Mouse (Mus musculus) limb, embryonic 14.5 days (tissue): ENCODE results near the gene Cblb. TPM values are rescaled to one million over a fixed set of nuclear protein-coding genes. Genes with fewer than 3 reads are reported as not detected.

ENCODE experiments used
- ATAC-seq: fragments of 200-750 bp; cut with Nextera tagmentation; 2 replicates; pipeline ENCODE4 v1.8.0; 2017; ENCODE audit warnings: low read depth, moderate number of reproducible peaks, moderate TSS enrichment; ENCODE audit not compliant: low FRiP score
- DNase-seq: peaks from one replicate; pipeline ENCODE4 v3.0.0-alpha.2; 2015; ENCODE audit warnings: low spot score
- H3K27ac ChIP-seq: fragments of 300-500 bp; sonication (generic); replicated peaks from 2 replicates; pipeline ENCODE4 v1.5.1; 2014; ENCODE audit warnings: low read depth, mild to moderate bottlenecking, low read length, moderate library complexity, mixed read lengths
- H3K27me3 ChIP-seq: fragments of 300-500 bp; sonication (generic); 2 replicates; pipeline ENCODE4 v1.6.1; 2014; ENCODE audit warnings: low read length, mixed read lengths; ENCODE audit not compliant: control insufficient read depth, insufficient read depth
- H3K36me3 ChIP-seq: fragments of 300-500 bp; sonication (generic); 2 replicates; pipeline ENCODE4 v1.6.1; 2014; ENCODE audit warnings: mild to moderate bottlenecking, low read length, moderate library complexity, mixed read lengths; ENCODE audit not compliant: control insufficient read depth, insufficient read depth
- H3K4me1 ChIP-seq: fragments of 300-500 bp; sonication (generic); 2 replicates; pipeline ENCODE4 v1.6.1; 2014; ENCODE audit warnings: antibody characterized with exemption, low read length, mixed read lengths; ENCODE audit not compliant: control insufficient read depth, insufficient read depth
- H3K4me2 ChIP-seq: fragments of 300-500 bp; sonication (generic); replicated peaks from 2 replicates; pipeline ENCODE4 v1.6.1; 2014; ENCODE audit warnings: low read depth, mild to moderate bottlenecking, low read length, moderate library complexity; ENCODE audit not compliant: severe bottlenecking
- H3K4me3 ChIP-seq: fragments of 300-500 bp; sonication (generic); replicated peaks from 2 replicates; pipeline ENCODE4 v1.5.1; 2014; ENCODE audit warnings: low read length
- H3K9ac ChIP-seq: fragments of 300-500 bp; sonication (generic); 2 replicates; pipeline ENCODE4 v1.6.1; 2014; ENCODE audit warnings: mild to moderate bottlenecking, low read depth, low read length, moderate library complexity; ENCODE audit not compliant: severe bottlenecking
- H3K9me3 ChIP-seq: fragments of 300-500 bp; sonication (generic); 2 replicates; pipeline ENCODE4 v1.6.1; 2016; ENCODE audit warnings: low read length; ENCODE audit not compliant: control insufficient read depth
- POLR2A ChIP-seq: fragments of 200-500 bp; IDR thresholded peaks from 2 replicates; pipeline ENCODE4 v1.8.0; 2012; ENCODE audit warnings: inconsistent platforms, mild to moderate bottlenecking, moderate library complexity, borderline replicate concordance; ENCODE audit not compliant: insufficient read depth, insufficient read length; ENCODE audit errors: extremely low read depth
- WGBS: fragments of 180-500 bp; shearing (Covaris S2); extraction: QIAGEN DNeasy Blood & Tissue Kit; methylation state at CpG from one replicate; pipeline ENCODE4 v1.1.7; 2014; 5-methylcytosine and 5-hydroxymethylcytosine counted together
- polyA plus RNA-seq, 2 experiments: library from polyadenylated mRNA; depleted of rRNA in 1 of 2; stranded (reverse) in 1 of 2; unstranded in 1 of 2; fragments of >200 nt; fragmentation: Nextera tagmentation in 1 of 2; extraction: Ambion mirVana in 1 of 2; gene quantifications; 2 replicates each; pipeline versions ENCODE4 v1.2.1 to v1.2.3; 2012 to 2014

Cblb gene
- polyA plus RNA-seq, 2 experiments = 16.9 to 23.7 TPM

DNA sequence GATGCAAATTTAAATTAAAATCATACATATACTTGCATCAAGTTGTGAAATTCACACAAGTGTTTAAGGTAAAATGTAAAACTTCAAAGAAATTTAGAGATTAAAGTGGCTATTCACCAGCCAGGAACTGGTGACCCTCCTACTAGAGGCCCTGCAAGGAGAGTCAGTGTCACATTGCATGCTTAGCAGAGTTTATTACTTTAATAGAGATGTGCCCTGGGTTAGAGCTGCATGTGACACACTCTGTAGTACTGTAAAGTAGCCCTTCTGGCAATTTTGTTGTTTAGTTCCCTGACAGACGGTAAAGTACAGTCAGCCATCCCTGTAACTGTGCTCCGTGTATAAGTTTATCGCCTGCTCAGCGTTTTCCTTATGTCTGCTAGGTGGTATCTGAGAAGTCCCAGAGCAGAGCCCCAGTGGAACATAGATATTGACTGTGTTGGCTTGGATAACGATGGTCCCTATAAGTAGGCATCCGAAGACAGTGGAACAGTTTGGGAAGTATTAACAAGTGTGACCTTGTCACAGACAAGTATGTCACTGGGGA is 129.0 kb downstream of the Cblb start:
- no peaks in the 10 kb centered on the region for H3K9me3 ChIP-seq
- no peak overlapping the region for H3K4me2 ChIP-seq
- no peak overlapping the region for H3K9ac ChIP-seq
- H3K27ac ChIP-seq = no peak overlapping the region
- WGBS = 75% methylated on average over 6 of the region's 6 CpGs
- H3K4me1 ChIP-seq = no peaks in the 10 kb centered on the region
- DNase-seq (no peak), ATAC-seq (no peak)
- H3K4me3 ChIP-seq = no peak overlapping the region
- H3K36me3 ChIP-seq = peaks cover 36% of the 10 kb centered on the region
- no peak for TF ChIP-seq POLR2A
- H3K27me3 ChIP-seq = no peaks in the 10 kb centered on the region

DNA sequence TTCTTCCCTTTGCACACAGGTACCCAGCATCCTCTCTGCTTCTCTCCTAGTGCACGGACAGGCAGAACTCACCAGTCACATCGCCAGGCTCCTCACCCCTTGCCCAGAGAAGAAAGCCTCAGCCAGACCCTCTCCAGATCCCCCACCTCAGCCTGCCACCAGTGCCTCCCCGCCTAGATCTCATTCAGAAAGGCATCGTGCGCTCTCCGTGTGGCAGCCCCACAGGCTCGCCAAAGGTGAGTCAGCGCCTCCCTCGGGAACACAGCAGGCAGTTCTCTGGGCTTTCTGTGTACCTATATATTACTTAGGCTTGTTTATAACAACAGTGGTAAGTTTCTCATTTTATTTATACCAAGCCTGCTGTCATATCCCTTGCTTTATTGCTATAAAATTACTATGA is 133.2 kb downstream of the Cblb start:
- Histone ChIP-seq H3K36me3 (peaks cover 34% of the 10 kb centered on the region), H3K27me3 (no peaks in the 10 kb centered on the region), H3K9ac (no peak overlapping the region), H3K4me1 (no peaks in the 10 kb centered on the region), H3K27ac (no peak overlapping the region), H3K9me3 (no peaks in the 10 kb centered on the region), H3K4me3 (no peak overlapping the region), H3K4me2 (no peak overlapping the region)
- no peak for TF ChIP-seq POLR2A
- ATAC-seq = no peak
- DNase-seq = no peak
- 88% methylated on average over 9 of the region's 9 CpGs for WGBS

- peaks cover 35% of the 10 kb centered on the region for H3K36me3 ChIP-seq
- H3K9me3 ChIP-seq = no peaks in the 10 kb centered on the region
- H3K27ac ChIP-seq = no peak overlapping the region
- no peak overlapping the region for H3K9ac ChIP-seq
- TF ChIP-seq POLR2A = no peak
- H3K27me3 ChIP-seq = no peaks in the 10 kb centered on the region
- DNase-seq = no peak
- no peak for ATAC-seq
- no peaks in the 10 kb centered on the region for H3K4me1 ChIP-seq
- H3K4me3 ChIP-seq = no peak overlapping the region
- H3K4me2 ChIP-seq = no peak overlapping the region
Measured at GRCm38 (mm10) chr16:52173253-52173652, 142.2 kb downstream of the Cblb start.

GRCm38 (mm10) chr16:52179839-52180238 is 148.8 kb downstream of the Cblb start:
- H3K9ac ChIP-seq = no peak overlapping the region
- no peak overlapping the region for H3K4me2 ChIP-seq
- no peak overlapping the region for H3K27ac ChIP-seq
- H3K4me1 ChIP-seq = no peaks in the 10 kb centered on the region
- no peak for TF ChIP-seq POLR2A
- no peak overlapping the region for H3K4me3 ChIP-seq
- WGBS = 97% methylated on average over 3 of the region's 3 CpGs
- H3K36me3 ChIP-seq = peaks cover 26% of the 10 kb centered on the region
- DNase-seq = no peak
- H3K9me3 ChIP-seq = no peaks in the 10 kb centered on the region
- no peaks in the 10 kb centered on the region for H3K27me3 ChIP-seq
- no peak for ATAC-seq

DNA sequence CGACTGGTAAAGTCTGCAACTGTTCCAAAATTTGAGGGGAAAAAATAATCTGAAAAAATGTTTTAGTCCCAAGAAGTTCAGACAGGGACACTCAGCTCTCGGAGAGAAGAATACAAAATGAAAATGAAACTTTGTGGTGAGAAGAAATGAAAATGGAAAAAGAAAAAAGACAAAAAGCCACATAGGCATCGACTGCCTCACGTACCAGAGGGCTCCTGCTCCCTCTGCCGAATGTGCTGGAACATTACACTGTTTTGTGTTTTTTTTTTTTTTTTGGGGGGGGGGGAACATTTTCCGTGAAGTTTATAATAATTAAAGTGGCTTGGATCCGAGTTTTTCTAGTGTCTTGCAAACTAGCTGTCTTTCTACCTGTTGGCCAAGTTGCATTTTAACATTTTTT is 151.0 kb downstream of the Cblb start:
- ATAC-seq = no peak
- 85% methylated on average over 7 of the region's 7 CpGs for WGBS

DNA sequence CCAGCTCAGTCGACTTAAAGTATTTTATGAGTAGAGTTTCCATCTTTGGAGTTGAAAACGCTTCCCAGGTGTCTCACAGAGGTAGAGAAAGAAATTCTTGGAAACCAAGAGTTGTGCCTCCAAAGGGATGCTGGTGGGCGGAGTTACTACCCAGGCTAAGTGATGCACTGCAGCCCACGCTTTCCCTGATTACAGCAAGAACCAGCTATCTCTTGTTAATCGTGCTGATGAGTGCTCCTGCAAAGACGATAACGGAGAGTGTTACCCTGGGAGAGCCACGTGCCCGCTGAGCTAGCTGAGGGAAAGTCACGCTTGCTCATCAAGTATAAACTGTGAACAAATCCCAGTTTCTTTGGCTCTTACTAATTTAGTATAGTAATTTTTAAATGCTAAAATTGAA is 153.3 kb downstream of the Cblb start:
- Histone ChIP-seq H3K4me3 (no peak overlapping the region), H3K9ac (no peak overlapping the region), H3K4me2 (no peak overlapping the region), H3K27me3 (no peaks in the 10 kb centered on the region), H3K9me3 (no peaks in the 10 kb centered on the region), H3K36me3 (peaks cover 42% of the 10 kb centered on the region), H3K4me1 (no peaks in the 10 kb centered on the region; the same call in 1 of the 2 replicates), H3K27ac (no peak overlapping the region)
- DNase-seq (no peak), ATAC-seq (no peak)
- no peak for TF ChIP-seq POLR2A
- 87% methylated on average over 10 of the region's 10 CpGs for WGBS

More for the DNA sequence above, 151.0 kb downstream of the Cblb start:
- H3K27me3 ChIP-seq = no peaks in the 10 kb centered on the region
- no peaks in the 10 kb centered on the region; the same call in 1 of the 2 replicates for H3K4me1 ChIP-seq
- no peak for DNase-seq
- peaks cover 26% of the 10 kb centered on the region for H3K36me3 ChIP-seq
- H3K27ac ChIP-seq = no peak overlapping the region
- H3K9ac ChIP-seq = no peak overlapping the region
- no peak overlapping the region for H3K4me2 ChIP-seq
- no peaks in the 10 kb centered on the region for H3K9me3 ChIP-seq
- no peak overlapping the region for H3K4me3 ChIP-seq
- TF ChIP-seq POLR2A = no peak
